Mouse (Mus musculus): ENCODE measurements at regions not wholly inside any gene's neighbourhood (a gene's known extent, or its start where the extent isn't known, plus 50 kb on each side); places are given as distances from the start of the nearest gene placed in this dataset.

DNA sequence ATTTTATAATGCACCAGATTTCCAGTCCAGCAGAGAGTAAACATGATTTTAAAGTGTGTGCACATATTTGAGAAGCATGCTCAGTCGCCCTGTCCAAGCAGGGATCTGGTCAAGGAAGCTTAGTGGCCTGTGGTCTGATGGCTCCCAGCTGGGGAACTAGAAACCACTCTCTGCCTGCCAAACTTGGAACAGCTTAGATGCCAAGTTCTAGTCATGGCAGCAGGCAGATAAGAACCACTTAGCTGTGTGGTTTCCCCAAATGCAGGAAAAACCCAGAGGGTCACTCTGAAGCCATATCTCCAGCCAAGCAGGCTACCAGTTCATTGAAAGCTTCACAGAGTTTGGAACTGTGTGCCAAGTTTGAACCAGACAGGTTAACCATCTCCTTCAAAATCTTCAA, 86.1 kb downstream of the Fam114a2 start:
- no peaks in the 10 kb centered on the region for H3K4me1 ChIP-seq (ENCODE audit: control insufficient read depth, insufficient read depth, low read length)
- no peaks in the 10 kb centered on the region for H3K36me3 ChIP-seq (ENCODE audit: control insufficient read depth, insufficient read depth, low read length, poor library complexity, severe bottlenecking)
- no peak overlapping the region for H3K27ac ChIP-seq (ENCODE audit: insufficient read depth, low read length)
- no peak overlapping the region for H3K4me3 ChIP-seq (ENCODE audit: low read depth, low read length)
- no peak overlapping the region for H3K9ac ChIP-seq (ENCODE audit: low read depth, poor library complexity, severe bottlenecking)
- no peaks in the 10 kb centered on the region for H3K27me3 ChIP-seq (ENCODE audit: control insufficient read depth, insufficient read depth, low read length, poor library complexity, severe bottlenecking)
- TF ChIP-seq EP300 (IDR thresholded peaks at IDR 0.05; ENCODE audit: insufficient read depth, low read depth, low read length) (no peak), CTCF (IDR thresholded peaks at IDR 0.05; ENCODE audit: low read depth, low read length) (no peak), POLR2A (IDR thresholded peaks at IDR 0.05; ENCODE audit: insufficient read depth, low read length) (no peak)
- no peaks in the 10 kb centered on the region for H3K9me3 ChIP-seq (replicated peaks; ENCODE audit: control insufficient read depth, insufficient read depth, low read length, poor library complexity, severe bottlenecking)

DNA sequence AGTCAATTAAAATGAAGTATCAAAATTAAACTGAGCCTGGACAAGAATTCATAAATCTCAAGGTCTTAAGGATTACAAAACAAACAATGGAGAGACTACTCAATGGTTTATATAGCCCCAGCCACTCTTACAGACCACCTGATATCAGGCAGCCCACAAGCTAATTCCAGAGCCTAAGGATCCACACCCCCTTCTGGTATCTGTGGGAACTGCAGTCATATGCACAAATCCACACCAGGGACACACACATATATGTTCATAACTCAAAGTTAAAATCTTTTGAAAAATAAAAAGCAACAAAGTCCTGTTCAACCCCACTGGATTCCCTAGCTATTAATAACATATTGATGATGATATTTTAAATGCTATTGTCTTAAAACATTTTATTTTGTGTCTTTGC, 86.5 kb downstream of the Fam114a2 start:
- Histone ChIP-seq H3K9me3 (replicated peaks; ENCODE audit: control insufficient read depth, insufficient read depth, low read length, poor library complexity, severe bottlenecking) (no peaks in the 10 kb centered on the region), H3K4me3 (ENCODE audit: low read depth, low read length) (no peak overlapping the region), H3K4me1 (ENCODE audit: control insufficient read depth, insufficient read depth, low read length) (no peaks in the 10 kb centered on the region), H3K36me3 (ENCODE audit: control insufficient read depth, insufficient read depth, low read length, poor library complexity, severe bottlenecking) (no peaks in the 10 kb centered on the region), H3K27ac (ENCODE audit: insufficient read depth, low read length) (no peak overlapping the region), H3K27me3 (ENCODE audit: control insufficient read depth, insufficient read depth, low read length, poor library complexity, severe bottlenecking) (no peaks in the 10 kb centered on the region), H3K9ac (ENCODE audit: low read depth, poor library complexity, severe bottlenecking) (no peak overlapping the region)
- TF ChIP-seq EP300 (IDR thresholded peaks at IDR 0.05; ENCODE audit: insufficient read depth, low read depth, low read length): no peak
- TF ChIP-seq POLR2A (IDR thresholded peaks at IDR 0.05; ENCODE audit: insufficient read depth, low read length): no peak
- no peak for TF ChIP-seq CTCF (IDR thresholded peaks at IDR 0.05; ENCODE audit: low read depth, low read length)

DNA sequence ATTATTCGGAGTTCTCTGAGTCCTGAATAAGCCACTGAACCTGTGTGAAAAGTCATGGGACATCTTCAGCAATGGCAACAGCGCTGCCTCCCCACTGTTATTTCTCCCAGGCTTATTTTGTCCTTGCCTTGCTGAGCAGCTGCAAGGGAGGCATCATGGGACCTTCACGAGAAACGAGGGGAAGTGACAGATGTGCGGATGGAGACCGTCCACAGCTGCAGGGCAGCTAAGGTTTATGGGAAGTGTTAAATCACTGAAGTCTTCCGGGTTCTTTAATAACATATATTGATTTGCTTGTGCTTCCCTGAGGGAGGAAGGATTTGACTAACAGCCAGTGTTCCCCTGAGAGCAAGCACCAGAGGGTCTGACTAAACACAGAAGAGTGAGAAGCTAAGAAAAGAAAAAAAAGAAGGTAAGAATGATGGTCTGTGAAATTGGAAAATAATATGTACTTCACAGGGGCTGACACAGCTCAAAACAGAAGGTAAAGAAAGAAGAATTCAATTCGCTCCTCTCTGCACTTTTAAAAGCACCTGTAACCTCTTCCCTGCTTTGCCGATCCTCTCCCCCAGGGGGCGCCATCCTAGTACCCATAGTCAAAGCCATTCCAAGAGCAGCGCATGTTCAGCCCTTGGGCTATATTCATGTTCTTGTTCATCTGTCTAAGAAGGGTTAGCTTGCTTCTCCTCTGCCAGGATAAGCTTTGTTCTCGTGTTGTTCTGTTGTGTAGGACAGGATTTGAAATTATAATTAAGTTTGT, 92.2 kb downstream of the Fam114a2 start:
- Histone ChIP-seq H3K9me3 (replicated peaks; ENCODE audit: control insufficient read depth, insufficient read depth, low read length, poor library complexity, severe bottlenecking) (no peaks in the 10 kb centered on the region), H3K27ac (ENCODE audit: insufficient read depth, low read length) (no peak overlapping the region), H3K9ac (ENCODE audit: low read depth, poor library complexity, severe bottlenecking) (no peak overlapping the region), H3K4me3 (ENCODE audit: low read depth, low read length) (no peak overlapping the region), H3K36me3 (ENCODE audit: control insufficient read depth, insufficient read depth, low read length, poor library complexity, severe bottlenecking) (no peaks in the 10 kb centered on the region), H3K27me3 (ENCODE audit: control insufficient read depth, insufficient read depth, low read length, poor library complexity, severe bottlenecking) (no peaks in the 10 kb centered on the region), H3K4me1 (ENCODE audit: control insufficient read depth, insufficient read depth, low read length) (no peaks in the 10 kb centered on the region)
- TF ChIP-seq CTCF (IDR thresholded peaks at IDR 0.05; ENCODE audit: low read depth, low read length): peak; percentile 68
- TF ChIP-seq EP300 (IDR thresholded peaks at IDR 0.05; ENCODE audit: insufficient read depth, low read depth, low read length): no peak

DNA sequence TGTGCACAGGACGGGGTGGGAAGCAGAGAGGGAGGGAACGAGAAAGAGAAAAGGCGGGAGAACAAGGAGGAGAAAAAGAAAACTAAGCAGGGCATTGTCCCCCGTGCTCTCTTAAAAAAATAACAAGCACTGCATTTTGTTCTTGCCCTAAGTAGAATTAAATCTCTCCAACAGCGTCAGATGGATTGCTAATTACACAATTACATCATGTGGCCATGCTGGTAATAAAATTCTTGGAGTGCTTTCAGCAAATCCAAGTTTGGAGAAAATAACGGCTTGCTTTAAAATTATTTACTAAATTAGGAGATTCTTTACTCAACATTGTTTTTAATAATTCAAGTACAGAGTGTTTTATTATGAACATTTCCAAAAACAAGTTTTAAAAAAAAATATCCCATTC, 99.0 kb downstream of the Fam114a2 start:
- no peak overlapping the region for H3K9ac ChIP-seq (ENCODE audit: low read depth, poor library complexity, severe bottlenecking)
- no peaks in the 10 kb centered on the region for H3K9me3 ChIP-seq (replicated peaks; ENCODE audit: control insufficient read depth, insufficient read depth, low read length, poor library complexity, severe bottlenecking)
- no peak overlapping the region for H3K27ac ChIP-seq (ENCODE audit: insufficient read depth, low read length)
- H3K4me1 ChIP-seq (ENCODE audit: control insufficient read depth, insufficient read depth, low read length): no peaks in the 10 kb centered on the region
- no peak for TF ChIP-seq EP300 (IDR thresholded peaks at IDR 0.05; ENCODE audit: insufficient read depth, low read depth, low read length)
- TF ChIP-seq POLR2A (IDR thresholded peaks at IDR 0.05; ENCODE audit: insufficient read depth, low read length): no peak
- TF ChIP-seq CTCF (IDR thresholded peaks at IDR 0.05; ENCODE audit: low read depth, low read length): no peak
- no peak overlapping the region for H3K4me3 ChIP-seq (ENCODE audit: low read depth, low read length)
- no peaks in the 10 kb centered on the region for H3K27me3 ChIP-seq (ENCODE audit: control insufficient read depth, insufficient read depth, low read length, poor library complexity, severe bottlenecking)
- no peaks in the 10 kb centered on the region for H3K36me3 ChIP-seq (ENCODE audit: control insufficient read depth, insufficient read depth, low read length, poor library complexity, severe bottlenecking)

DNA sequence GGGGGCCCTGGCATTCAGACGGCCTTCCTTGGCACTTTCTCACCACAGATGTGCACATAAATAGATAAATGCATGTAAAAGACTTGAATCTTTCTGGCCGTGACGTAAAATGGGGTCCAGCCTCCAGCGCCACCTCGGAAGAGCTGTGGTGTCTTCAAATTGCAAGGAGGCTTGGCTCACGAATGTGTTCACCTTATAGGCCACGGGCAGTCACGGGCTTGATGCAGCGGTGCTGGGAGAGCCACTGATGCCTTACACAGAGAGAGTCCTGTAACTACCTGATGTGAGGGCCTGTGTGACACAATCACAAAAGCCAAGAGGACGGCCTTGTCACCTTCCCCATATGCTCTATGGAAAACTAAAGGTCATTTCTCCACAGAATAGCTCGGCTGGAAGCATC, 102.4 kb downstream of the Fam114a2 start:
- Histone ChIP-seq H3K27ac (ENCODE audit: insufficient read depth, low read length) (no peak overlapping the region), H3K4me1 (ENCODE audit: control insufficient read depth, insufficient read depth, low read length) (no peaks in the 10 kb centered on the region), H3K36me3 (ENCODE audit: control insufficient read depth, insufficient read depth, low read length, poor library complexity, severe bottlenecking) (no peaks in the 10 kb centered on the region), H3K27me3 (ENCODE audit: control insufficient read depth, insufficient read depth, low read length, poor library complexity, severe bottlenecking) (no peaks in the 10 kb centered on the region), H3K4me3 (ENCODE audit: low read depth, low read length) (no peak overlapping the region), H3K9ac (ENCODE audit: low read depth, poor library complexity, severe bottlenecking) (no peak overlapping the region), H3K9me3 (replicated peaks; ENCODE audit: control insufficient read depth, insufficient read depth, low read length, poor library complexity, severe bottlenecking) (no peaks in the 10 kb centered on the region)
- TF ChIP-seq POLR2A (IDR thresholded peaks at IDR 0.05; ENCODE audit: insufficient read depth, low read length): no peak
- no peak for TF ChIP-seq CTCF (IDR thresholded peaks at IDR 0.05; ENCODE audit: low read depth, low read length)
- TF ChIP-seq EP300 (IDR thresholded peaks at IDR 0.05; ENCODE audit: insufficient read depth, low read depth, low read length): no peak

DNA sequence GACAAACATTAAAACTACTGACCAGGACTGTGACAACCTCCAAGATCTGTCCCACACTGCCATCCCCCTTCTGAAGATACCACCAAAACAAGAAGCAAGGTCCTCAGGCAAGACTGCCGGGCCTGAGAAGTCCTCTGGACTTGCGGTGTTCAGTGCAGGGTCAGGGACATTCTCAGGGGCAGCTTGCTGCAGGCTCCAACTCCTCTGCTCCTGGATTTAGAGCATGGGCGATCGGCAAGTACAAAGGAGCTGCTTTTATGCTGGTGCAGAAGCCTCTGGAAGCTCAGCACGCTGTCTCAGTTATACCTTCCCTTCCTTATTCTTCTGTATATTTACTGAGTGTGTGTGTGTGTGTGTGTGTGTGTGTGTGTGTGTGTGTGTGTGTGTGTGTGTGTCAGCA, 103.2 kb downstream of the Fam114a2 start:
- Histone ChIP-seq H3K4me1 (ENCODE audit: control insufficient read depth, insufficient read depth, low read length) (no peaks in the 10 kb centered on the region), H3K9me3 (replicated peaks; ENCODE audit: control insufficient read depth, insufficient read depth, low read length, poor library complexity, severe bottlenecking) (no peaks in the 10 kb centered on the region), H3K4me3 (ENCODE audit: low read depth, low read length) (no peak overlapping the region), H3K27me3 (ENCODE audit: control insufficient read depth, insufficient read depth, low read length, poor library complexity, severe bottlenecking) (no peaks in the 10 kb centered on the region), H3K36me3 (ENCODE audit: control insufficient read depth, insufficient read depth, low read length, poor library complexity, severe bottlenecking) (no peaks in the 10 kb centered on the region), H3K27ac (ENCODE audit: insufficient read depth, low read length) (no peak overlapping the region), H3K9ac (ENCODE audit: low read depth, poor library complexity, severe bottlenecking) (no peak overlapping the region)
- no peak for TF ChIP-seq POLR2A (IDR thresholded peaks at IDR 0.05; ENCODE audit: insufficient read depth, low read length)
- no peak for TF ChIP-seq EP300 (IDR thresholded peaks at IDR 0.05; ENCODE audit: insufficient read depth, low read depth, low read length)
- TF ChIP-seq CTCF (IDR thresholded peaks at IDR 0.05; ENCODE audit: low read depth, low read length): no peak

Data from ES-Bruce4 (cell line).